Mouse (Mus musculus) G1E-ER4 (cell line): ENCODE measurements around the gene Kcnn1. TPM values are rescaled to one million over a fixed set of nuclear protein-coding genes. Genes with fewer than 3 reads are reported as not detected.

Source experiments
- GATA1 ChIP-seq: IDR thresholded peaks from one replicate; pipeline ENCODE4 v1.8.0; 2012; ENCODE audit warnings: low read length, inconsistent platforms
- polyA plus RNA-seq: library from polyadenylated mRNA; stranded (reverse); fragments of >175 nt; gene quantifications from 2 replicates; pipeline ENCODE4 v1.2.3, GENCODE M21; 2012

Kcnn1 gene
- polyA plus RNA-seq, 1 experiment: 0.03 TPM

DNA sequence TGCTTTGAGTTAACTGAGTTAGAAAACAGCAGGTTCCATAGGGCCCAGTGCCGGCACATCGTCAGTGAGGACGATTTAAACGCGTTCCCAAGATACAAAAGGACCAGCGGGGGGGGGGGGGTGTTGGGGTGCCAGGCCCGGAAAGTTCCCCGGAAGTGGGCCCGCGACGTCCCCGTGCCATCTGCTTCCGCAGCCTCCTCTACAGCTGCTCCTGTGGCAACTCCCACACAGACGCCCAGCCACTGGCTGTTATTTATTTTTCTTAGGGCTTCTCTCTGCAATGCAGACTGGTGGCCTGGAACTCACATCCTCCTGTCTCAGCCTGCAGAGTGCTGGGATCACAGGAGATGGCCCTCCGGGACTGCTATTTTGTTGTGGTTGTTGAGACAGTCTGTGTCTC lies 61.9 kb downstream of the Kcnn1 start:
- TF ChIP-seq GATA1: no peak

- TF ChIP-seq GATA1: no peak
Measured at GRCm38 (mm10) chr8:70800648-70801047, 62.4 kb downstream of the Kcnn1 start.

GRCm38 (mm10) chr8:70798281-70798680 lies 64.8 kb downstream of the Kcnn1 start:
- TF ChIP-seq GATA1: no peak

DNA sequence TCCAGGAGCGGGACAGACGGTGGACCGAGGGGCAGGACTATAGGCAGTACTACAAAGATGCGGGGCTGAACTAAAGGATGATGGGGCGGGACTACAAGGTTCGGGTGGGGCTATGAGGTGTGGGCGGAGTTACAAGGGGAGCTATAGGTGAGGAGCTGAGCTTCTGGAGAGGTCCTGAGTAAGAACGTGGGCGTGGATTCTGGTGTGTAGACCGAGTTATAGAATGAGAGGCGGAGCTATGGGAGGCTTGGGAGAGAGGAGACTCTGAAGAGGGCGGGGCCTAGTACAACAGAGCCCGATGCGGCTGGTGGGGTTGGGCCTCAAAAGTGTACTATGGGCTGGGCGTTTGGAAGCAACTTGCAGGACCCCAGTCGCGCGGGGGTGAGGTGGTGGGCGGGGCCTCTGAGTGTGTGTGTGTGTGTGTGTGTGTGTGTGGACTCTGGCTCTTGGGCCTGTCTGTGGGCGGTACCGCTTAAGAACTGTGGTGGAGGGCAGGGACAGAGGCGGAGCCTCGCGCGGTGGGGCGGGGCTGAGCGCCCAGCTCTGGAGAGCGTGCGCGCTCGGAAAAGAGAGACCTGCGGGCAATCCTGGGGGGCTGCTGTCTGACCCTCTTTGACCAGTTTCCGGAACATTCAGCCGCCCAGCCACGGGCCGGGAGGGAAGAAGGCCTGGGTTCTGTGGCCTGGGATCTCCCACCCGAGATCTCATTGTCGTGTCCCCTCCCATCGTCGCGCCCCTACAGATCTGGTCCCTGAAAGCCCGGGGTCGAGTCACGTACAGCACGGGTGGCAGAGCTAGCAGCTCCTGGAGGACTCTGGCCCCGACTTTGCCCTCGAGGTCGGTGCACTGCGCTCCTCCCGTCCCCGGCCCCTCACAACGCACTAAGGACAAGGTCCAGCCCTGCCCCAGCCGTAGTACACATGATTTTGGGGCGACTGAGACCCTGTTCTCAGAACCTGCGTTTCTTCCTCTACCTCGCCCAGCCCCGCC lies 65.7 kb downstream of the Kcnn1 start:
- no peak for TF ChIP-seq GATA1

GRCm38 (mm10) chr8:70796403-70797080 lies 66.5 kb downstream of the Kcnn1 start:
- TF ChIP-seq GATA1: no peak

DNA sequence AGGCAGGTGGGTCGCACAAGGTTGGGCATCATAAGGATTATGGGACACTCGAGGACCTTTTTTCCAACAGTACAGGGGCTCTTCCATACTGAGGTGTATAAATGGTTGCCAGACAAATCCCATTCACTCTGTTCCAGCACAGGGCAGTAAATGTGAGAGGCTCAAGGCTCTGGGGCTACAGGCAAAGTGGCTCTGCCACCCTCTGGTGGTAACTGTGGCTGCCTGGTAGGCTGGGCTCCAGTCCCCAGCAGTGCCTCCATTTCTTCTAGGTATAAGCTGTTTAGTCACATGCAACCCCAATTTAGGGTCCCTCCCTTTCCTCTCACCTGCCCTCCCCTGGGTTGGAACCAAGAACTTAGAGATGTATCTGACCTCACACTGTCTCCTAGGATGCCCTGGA lies 67.7 kb downstream of the Kcnn1 start:
- TF ChIP-seq GATA1: no peak

GRCm38 (mm10) chr8:70794215-70794614 lies 68.8 kb downstream of the Kcnn1 start:
- TF ChIP-seq GATA1: no peak

DNA sequence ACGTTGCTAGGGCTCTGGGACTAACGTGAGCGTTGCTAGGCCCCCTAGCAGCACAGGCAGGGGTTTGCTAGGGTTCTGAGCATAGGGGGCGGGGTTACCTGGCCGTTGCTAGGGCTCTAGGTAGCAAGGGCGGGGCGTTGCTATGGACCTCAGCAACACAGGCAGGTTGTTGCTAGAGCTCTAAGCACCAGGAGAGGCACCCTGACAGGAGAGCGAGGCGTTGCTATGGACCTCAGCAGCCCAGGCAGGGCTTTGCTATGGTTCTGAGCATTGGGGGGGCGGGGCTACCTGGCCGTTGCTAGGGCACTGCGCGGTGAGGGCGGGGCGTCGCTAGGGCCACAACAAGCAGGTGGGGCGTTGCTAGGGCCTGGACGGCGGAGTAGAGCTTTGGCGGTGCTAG lies 70.4 kb downstream of the Kcnn1 start:
- no peak for TF ChIP-seq GATA1

Other genes with a start within 250 kb of the Kcnn1 start
- gene Lrrc25, start 247.1 kb downstream of the Kcnn1 start, polyA plus RNA-seq: 0.08 and 0.13 TPM in 2 replicates
- 0.05 TPM in 1 of 2 replicates, not detected in the other for gene Gdf15, start 230.8 kb downstream of the Kcnn1 start, polyA plus RNA-seq
- 3.7 and 5.0 TPM in 2 replicates for gene Pgpep1, start 202.9 kb downstream of the Kcnn1 start, polyA plus RNA-seq
- 887 and 1,189 TPM in 2 replicates for gene Lsm4, start 190.0 kb downstream of the Kcnn1 start, polyA plus RNA-seq
- 173 and 232 TPM in 2 replicates for gene Jund, start 164.3 kb downstream of the Kcnn1 start, polyA plus RNA-seq
- not detected in 2 replicates for gene Iqcn, start 159.8 kb downstream of the Kcnn1 start, polyA plus RNA-seq
- gene Gm3336, start 144.7 kb downstream of the Kcnn1 start, polyA plus RNA-seq: not detected in 2 replicates
- gene Pde4c, start 139.5 kb downstream of the Kcnn1 start, polyA plus RNA-seq: 0.81 and 1.2 TPM in 2 replicates
- gene Rab3a, start 108.6 kb downstream of the Kcnn1 start, polyA plus RNA-seq: 21.8 and 26.1 TPM in 2 replicates
- gene Mpv17l2, start 102.3 kb downstream of the Kcnn1 start, polyA plus RNA-seq: 189 and 199 TPM in 2 replicates
- 70.1 and 86.8 TPM in 2 replicates for gene Pik3r2, start 86.5 kb downstream of the Kcnn1 start, polyA plus RNA-seq
- gene Mast3, start 58.2 kb downstream of the Kcnn1 start, polyA plus RNA-seq: 206 and 255 TPM in 2 replicates
- gene Il12rb1, start 54.8 kb downstream of the Kcnn1 start, polyA plus RNA-seq: 5.2 and 5.3 TPM in 2 replicates
- gene Arrdc2, start 23.5 kb downstream of the Kcnn1 start, polyA plus RNA-seq: 65.7 and 101 TPM in 2 replicates
- 179 and 205 TPM in 2 replicates for gene Ccdc124, start 10.7 kb upstream of the Kcnn1 start, polyA plus RNA-seq
- gene Slc5a5, start 29.5 kb upstream of the Kcnn1 start, polyA plus RNA-seq: 0.10 and 0.13 TPM in 2 replicates
- gene Rpl18a, start 34.2 kb upstream of the Kcnn1 start, polyA plus RNA-seq: 1,483 and 5,957 TPM in 2 replicates
- 129 and 137 TPM in 2 replicates for gene Map1s, start 42.7 kb upstream of the Kcnn1 start, polyA plus RNA-seq